Mouse (Mus musculus) adrenal gland (tissue): ENCODE data around the gene Bnipl.

Experiments
- intact Hi-C: fragments of 180-260 bp; cut with DNase I; formaldehyde crosslinking; loops from one replicate; pipeline ENCODE4 v1.15.1; 2025

Bnipl gene

DNA sequence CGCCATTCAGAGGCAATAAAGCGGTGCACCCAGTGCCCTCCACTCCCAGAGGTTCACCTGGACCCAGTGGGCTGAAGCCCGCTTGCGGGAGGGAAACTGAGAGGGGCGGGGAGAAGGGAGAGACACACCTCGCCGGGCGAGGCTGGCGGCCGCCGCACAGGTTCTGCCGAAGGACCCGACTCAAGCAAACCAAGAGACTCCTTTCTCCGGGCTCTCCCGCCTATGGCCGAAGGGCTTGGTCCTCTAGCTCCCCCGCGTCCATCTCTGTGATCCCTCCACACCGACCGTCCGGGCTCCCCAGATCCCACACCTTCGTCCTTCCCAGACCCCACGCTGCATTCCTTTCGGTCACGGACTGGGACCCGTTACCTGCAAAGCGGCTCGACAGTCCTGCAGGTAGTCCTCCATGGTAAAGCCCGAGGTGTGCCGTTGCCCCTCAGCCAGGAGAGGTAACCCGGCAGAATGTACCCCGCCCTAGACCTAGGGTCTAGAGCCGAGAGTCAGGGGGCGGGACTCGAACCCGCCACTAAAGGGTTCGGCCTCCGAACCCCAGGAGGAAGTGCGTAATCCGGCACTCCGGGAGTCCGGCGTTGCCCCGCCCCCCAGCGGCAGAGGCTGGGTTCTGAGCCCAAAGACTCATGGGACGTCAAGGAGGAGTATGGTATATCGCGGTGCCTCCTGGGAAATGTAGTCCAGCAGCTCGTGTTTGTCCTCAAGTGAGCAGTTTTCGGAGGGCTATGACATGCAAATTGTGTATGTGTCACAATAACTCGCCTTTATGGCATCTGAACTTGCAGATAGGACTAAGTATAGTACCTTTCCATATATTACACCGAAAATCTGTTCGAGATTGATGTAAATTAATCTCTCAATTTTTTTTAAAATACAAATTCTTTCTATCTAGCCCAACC lies 30.5 kb upstream of the Bnipl start, which contains the start of the genes Mindy1 and Prune1:
TSS of gene Mindy1 (plus strand) at position 130 of the 911 bp plus-strand sequence.
TSS of gene Prune1 (minus strand) at position 861 of the 911 bp plus-strand sequence.
- intact Hi-C loops = no loop called here

DNA sequence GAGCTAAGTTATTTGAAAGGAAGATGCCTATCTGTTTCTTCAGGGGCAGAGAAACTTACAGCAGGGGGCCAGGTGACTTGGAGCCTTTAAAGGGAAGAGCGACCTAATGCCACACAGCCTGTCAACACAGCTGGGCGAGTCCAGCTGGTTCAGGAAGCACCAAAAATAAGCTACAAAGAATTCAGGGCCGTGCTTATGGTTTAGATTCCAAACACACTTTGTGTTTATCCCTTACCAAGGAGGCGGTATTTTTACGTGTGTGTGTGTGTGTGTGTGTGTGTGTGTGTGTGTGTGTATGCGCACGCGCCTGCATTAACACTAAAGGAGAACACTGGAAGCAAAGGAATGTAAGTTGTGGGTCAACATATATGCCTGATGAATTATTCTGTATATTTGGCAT lies 29.8 kb upstream of the Bnipl start:
- intact Hi-C loops = no loop called here

DNA sequence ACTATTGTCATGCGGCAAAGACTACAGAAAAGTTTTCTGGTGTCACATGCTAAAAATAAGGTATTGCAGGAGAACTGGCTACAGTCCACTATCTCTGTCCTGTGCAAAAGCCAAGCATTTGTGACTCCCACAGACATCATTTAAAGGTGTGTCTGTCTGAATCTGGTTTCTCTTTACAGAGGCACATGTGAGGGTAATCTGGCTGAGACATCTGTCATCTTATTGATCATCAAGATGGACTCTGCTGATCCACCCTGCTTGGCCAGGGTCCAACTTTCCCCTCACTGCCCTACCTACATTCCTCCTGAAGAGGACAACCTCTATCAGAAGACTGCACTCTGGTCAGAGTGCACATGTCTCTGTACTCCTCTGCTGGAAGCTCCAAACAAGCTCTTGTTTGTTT lies 26.2 kb upstream of the Bnipl start:
- intact Hi-C loops = no loop called here

GRCm38 (mm10) chr3:95276428-95276934 lies 25.5 kb upstream of the Bnipl start:
- intact Hi-C loops = no loop called here

GRCm38 (mm10) chr3:95275161-95275560 lies 24.2 kb upstream of the Bnipl start:
- intact Hi-C loops = no loop called here

DNA sequence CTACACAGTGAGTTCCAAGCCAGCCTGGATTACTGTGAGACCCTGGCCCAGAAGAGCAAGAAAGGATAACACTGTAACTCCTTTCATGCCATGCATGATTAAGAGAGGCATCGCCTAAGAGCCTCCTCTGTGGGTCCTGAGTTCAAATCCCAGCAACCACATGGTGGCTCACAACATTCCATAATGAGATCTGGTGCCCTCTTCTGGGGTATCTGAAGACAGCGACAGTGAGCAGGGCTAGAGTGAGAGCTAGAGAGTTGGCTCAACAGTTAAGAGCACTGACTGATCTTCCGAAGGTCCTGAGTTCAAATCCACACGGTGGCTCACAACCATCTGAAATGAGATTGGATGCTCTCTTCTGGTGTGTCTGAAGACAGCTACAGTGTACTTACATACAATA lies 23.5 kb upstream of the Bnipl start:
- intact Hi-C loops = no loop called here

DNA sequence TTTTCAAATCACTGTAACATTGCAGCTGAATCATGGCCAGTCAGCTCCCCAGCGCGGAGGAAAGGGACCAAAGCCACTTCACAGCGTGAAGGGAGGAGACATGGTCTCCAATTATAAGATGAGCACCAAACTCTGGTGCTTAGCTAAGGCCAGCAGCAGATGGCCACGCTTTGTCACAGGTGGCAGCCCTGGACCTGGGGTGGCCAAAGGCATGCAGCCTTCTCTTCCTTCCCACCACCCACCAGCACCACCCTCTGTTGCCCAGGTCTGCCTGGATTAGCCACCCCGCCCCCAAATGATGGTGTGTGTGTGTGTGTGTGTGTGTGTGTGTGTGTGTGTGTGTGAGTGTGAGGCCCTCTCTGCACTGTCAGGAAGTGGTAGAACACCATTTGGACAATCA lies 22.5 kb upstream of the Bnipl start:
- intact Hi-C loops = no loop called here

- intact Hi-C loops = no loop called here
These were observed 19.9 kb upstream of the Bnipl start for GRCm38 (mm10) chr3:95270766-95271364.

DNA sequence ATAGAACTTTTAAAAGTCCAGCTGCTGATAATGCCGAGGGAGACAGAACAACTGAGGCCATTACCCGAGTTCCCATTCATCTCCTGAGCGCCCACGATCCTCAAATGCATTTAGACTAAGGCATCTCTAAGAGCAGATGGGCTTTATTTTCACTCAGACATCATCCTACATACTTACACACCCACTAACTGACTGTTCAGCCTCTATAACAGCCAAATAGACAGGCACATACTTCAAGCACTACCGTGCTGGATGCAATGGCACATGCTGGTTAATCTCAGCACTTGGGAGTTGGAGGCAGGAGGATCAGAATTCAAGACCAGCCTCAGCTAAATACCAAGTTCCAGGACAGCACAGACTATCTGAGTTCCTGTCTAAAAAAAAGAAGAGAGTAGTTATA lies 18.8 kb upstream of the Bnipl start:
- intact Hi-C loops = loop anchor here (5.0 to 10.0 kb wide), 2 partner anchors 37 to 55 kb away; partner anchors contain the start of genes Gabpb2 and Mllt11

DNA sequence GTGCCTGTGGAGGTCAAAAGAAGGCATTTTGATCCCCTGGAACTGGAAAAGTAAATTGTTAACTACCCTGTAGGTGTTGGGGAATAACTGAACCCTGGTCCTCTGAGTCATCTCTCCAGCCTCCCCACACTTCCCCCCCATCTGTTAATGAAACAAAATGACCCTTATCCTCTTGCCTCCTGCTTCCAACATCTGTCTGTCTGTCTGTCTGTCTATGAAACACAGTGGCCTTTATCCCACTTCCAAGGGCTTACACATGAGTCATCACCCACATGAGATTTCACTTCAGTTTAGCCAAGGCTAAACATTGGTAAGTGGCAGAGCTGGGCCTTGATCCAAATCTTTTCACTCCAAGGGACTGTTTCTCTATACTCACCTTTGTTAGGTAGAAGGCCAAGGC lies 16.9 kb upstream of the Bnipl start:
- intact Hi-C loops = loop anchor here (5.0 to 10.0 kb wide), 2 partner anchors 36 to 53 kb away; partner anchors contain the start of genes Gabpb2 and Mllt11

DNA sequence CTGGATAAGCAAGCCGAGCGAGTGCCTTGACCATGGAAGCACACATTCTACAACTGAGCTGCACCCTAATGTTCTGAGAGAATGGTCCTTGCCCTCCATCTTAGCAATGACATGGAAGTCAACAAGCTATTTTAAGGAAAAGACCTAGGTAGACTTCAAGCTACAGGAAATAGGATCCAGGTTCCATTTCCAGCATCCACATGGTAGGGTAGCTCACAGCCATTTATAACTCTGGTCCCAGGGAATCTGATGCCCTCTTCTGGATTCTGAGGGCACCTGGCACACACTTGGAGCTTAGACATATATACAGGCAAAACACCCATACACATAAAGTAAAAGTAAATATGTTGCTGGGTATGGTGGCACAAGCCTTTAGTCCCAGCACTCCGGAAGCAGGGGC lies 15.1 kb upstream of the Bnipl start:
- intact Hi-C loops = loop anchor here (5.0 to 10.0 kb wide), 2 partner anchors 34 to 51 kb away; partner anchors contain the start of genes Gabpb2 and Mllt11

- intact Hi-C loops = loop anchor here (5.0 to 10.0 kb wide), 2 partner anchors 32 to 50 kb away; partner anchors contain the start of genes Gabpb2 and Mllt11
These were observed 13.7 kb upstream of the Bnipl start for GRCm38 (mm10) chr3:95264724-95265123.

DNA sequence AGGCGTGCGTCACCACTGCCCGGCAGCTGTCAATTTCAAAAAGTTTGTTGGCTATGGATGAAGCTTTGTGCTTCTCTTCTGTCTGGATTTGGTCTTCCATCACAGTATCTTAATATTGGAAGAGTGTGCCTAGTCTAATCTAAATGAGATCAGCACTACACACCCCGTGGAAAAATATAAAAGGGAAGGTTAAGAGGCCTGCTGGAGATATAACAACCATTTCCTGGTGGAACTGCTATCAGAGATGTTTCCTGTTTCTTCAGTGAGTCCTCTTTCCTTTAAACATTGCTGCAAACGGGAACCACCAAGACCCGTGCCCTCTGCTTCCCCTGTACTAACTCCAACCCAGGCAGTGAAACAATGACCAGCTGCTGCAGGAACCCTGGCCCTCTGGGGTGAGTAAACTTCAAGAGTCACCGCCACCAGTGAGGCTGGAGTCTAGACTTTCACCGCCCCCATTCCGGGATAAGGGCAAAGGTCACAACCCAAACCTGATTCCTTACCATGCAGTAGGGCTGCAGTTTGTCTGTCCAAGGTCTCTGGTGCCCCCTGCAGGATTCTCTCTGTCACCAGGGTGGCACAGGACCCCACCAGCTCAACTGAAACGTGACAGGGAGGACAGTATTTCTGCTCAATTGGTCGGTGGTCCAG lies 12.2 kb upstream of the Bnipl start:
- intact Hi-C loops = loop anchor here (10.0 kb wide), 1 partner anchor 48 kb away; the partner anchor contains the start of gene Gabpb2

GRCm38 (mm10) chr3:95261975-95262374 lies 11.0 kb upstream of the Bnipl start:
- intact Hi-C loops = loop anchor here (10.0 kb wide), 1 partner anchor 47 kb away; the partner anchor contains the start of gene Gabpb2

- intact Hi-C loops = no loop called here
These were observed 5.9 kb upstream of the Bnipl start for GRCm38 (mm10) chr3:95256931-95257330.

DNA sequence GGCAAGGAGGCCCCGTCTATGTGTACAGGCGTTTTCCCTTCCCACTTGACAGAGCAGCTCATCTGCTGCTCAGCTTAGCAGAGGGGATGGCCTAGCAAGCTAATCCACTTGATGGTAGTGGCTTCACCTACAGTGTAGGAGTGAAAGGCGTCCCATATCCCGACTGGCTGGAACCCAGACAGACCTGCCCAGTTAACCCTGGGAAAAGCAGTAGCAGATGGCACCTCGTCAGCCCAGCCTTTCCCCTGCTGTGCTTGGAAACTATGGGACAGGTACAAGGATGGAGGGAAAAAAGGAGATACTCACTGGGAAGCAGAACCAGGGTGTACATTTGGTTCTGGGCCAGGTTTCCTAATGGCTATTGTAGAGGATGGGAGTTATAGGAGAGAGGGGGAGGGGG lies 632 bp downstream of the Bnipl start:
- intact Hi-C loops = no loop called here

GRCm38 (mm10) chr3:95247660-95248336 lies 3.2 kb downstream of the Bnipl start:
- intact Hi-C loops = no loop called here

GRCm38 (mm10) chr3:95246465-95247231 lies 4.3 kb downstream of the Bnipl start:
- intact Hi-C loops = no loop called here

DNA sequence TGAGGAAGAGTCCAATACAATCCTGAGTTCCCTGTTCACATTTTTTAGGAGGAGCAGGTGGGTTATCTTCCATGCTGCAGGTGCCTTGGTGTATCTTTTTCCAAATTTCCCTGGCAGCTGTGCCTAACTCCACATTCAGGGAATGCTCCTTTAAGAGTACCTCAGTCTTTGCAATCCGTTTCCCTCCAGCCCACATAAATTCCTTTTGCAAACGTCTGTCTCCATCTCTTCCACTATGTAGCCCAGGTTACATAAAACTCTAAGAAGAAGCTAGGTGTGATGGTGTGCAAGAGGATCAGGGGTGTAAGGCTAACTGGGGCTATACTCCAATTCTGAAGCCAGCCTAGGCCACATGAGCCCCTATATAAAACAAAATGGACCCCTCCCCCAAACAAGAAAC lies 7.9 kb downstream of the Bnipl start:
- intact Hi-C loops = no loop called here

- intact Hi-C loops = no loop called here
These were observed 9.5 kb downstream of the Bnipl start, which contains the start of gene Gm128 for GRCm38 (mm10) chr3:95241498-95241897. Gene Gm128 (minus strand): TSS chr3:95241598.
